Mouse (Mus musculus) E14TG2a.4 (cell line): ENCODE measurements around the gene Saxo2.

ENCODE experiments used
- CTCF ChIP-seq: conservative IDR thresholded peaks from 2 replicates; pipeline ENCODE4 v1.5.1; 2014; ENCODE audit warnings: low read length
- POU5F1 ChIP-seq: IDR thresholded peaks from 2 replicates; pipeline ENCODE4 v1.6.1; 2014; ENCODE audit warnings: low read length, borderline replicate concordance

GRCm38 (mm10) chr7:82649081-82649445 lies 735 bp upstream of the Saxo2 start:
- no peak for TF ChIP-seq CTCF
- no peak for TF ChIP-seq POU5F1
